9 mouse cellular contexts compared by ENCODE assay signal in genomic region chr11:48588833-48589649, GRCm38 (mm10).
DNase-seq lines count a peak whose midpoint lies in the region; ATAC-seq and TF ChIP-seq lines count a peak whose summit lies in the region.
"Had no signal": no experiment of that assay in that cellular context is flagged by ENCODE, and none has a peak within 500 bp of the region (broad histone marks: within the 10 kb centered on the region; RNA-seq: fewer than 3 reads in every experiment).

No protein-coding gene starts in this region.

- DNase-seq in G1E (ENCODE audit: low spot score): peak; percentile 8
- DNase-seq in adrenal gland, adult 8-10 months: peak; percentile 17
- peak; percentile 58 for DNase-seq in hindbrain, embryonic 10.5 days (ENCODE audit: low spot score)
- peak; percentile 22 for DNase-seq in layer of hippocampus, adult 9-11 months
- DNase-seq in lung, postnatal 25 days (ENCODE audit: low spot score): peak; percentile 42
- DNase-seq in right cerebral cortex, adult 2 months (ENCODE audit: low spot score in 2 of 2): peak; percentile 70 to 77
- no peak for DNase-seq in c-Kit-positive CD71-positive TER-119-positive erythroid progenitor cells, embryonic 14.5 days (ENCODE audit: low spot score)

- 37% methylated on average over 9 of the region's 9 CpGs for WGBS in hindbrain, embryonic 10.5 days

- no peaks in the 10 kb centered on the region for H3K4me1 ChIP-seq in G1E (ENCODE audit: insufficient read depth, low read depth, low read length)
- no peaks in the 10 kb centered on the region for H3K4me1 ChIP-seq in embryonic fibroblast, embryonic 13.5 days (ENCODE audit: control insufficient read depth, insufficient read depth, low read length)
- H3K4me1 ChIP-seq in hindbrain, embryonic 10.5 days (replicated peaks): no peaks in the 10 kb centered on the region
- H3K4me1 ChIP-seq: heart, embryonic 13.5 days had no signal

- no peak overlapping the region for H3K4me3 ChIP-seq in G1E (ENCODE audit: low read depth, low read length)
- H3K4me3 ChIP-seq in embryonic fibroblast, embryonic 13.5 days (ENCODE audit: insufficient read depth, low read length): no peak overlapping the region
- H3K4me3 ChIP-seq in hindbrain, embryonic 10.5 days: no peak overlapping the region
- H3K4me3 ChIP-seq: heart, embryonic 13.5 days had no signal

- peak; percentile 34 for TF ChIP-seq CTCF in G1E (IDR thresholded peaks at IDR 0.05; ENCODE audit: low read depth, low read length)
- peak; percentile 74 for TF ChIP-seq CTCF in embryonic fibroblast, embryonic 13.5 days (IDR thresholded peaks at IDR 0.05; ENCODE audit: borderline replicate concordance, insufficient read depth, low read length)

- TF ChIP-seq POLR2A in embryonic fibroblast, embryonic 13.5 days (IDR thresholded peaks at IDR 0.05; ENCODE audit: low read depth, low read length): no peak

- H3K9me3 ChIP-seq in G1E (replicated peaks): no peaks in the 10 kb centered on the region
- no peaks in the 10 kb centered on the region for H3K9me3 ChIP-seq in hindbrain, embryonic 10.5 days
- H3K9me3 ChIP-seq: heart, embryonic 13.5 days had no signal

- no peaks in the 10 kb centered on the region for H3K36me3 ChIP-seq in G1E (replicated peaks)
- H3K36me3 ChIP-seq in hindbrain, embryonic 10.5 days: no peaks in the 10 kb centered on the region
- H3K36me3 ChIP-seq: heart, embryonic 13.5 days had no signal

- H3K27me3 ChIP-seq in G1E (ENCODE audit: insufficient read depth, low read length): no peaks in the 10 kb centered on the region; the same call in 1 of the 2 replicates
- H3K27me3 ChIP-seq in hindbrain, embryonic 10.5 days (ENCODE audit: insufficient read depth, poor library complexity, severe bottlenecking): no peaks in the 10 kb centered on the region
- H3K27me3 ChIP-seq: heart, embryonic 13.5 days had no signal

- no peak overlapping the region for H3K27ac ChIP-seq in embryonic fibroblast, embryonic 13.5 days (ENCODE audit: insufficient read depth, low read length)
- no peak overlapping the region for H3K27ac ChIP-seq in hindbrain, embryonic 10.5 days
- H3K27ac ChIP-seq: heart, embryonic 13.5 days had no signal

- no peak for ATAC-seq in G1E (ENCODE audit: extremely low read depth, insufficient number of reproducible peaks, low FRiP score, poor library complexity, severe bottlenecking)
